Mouse (Mus musculus) intestine, embryonic 14.5 days (tissue): ENCODE measurements around the gene Psma7. TPM values are rescaled to one million over a fixed set of nuclear protein-coding genes. Genes with fewer than 3 reads are reported as not detected.
A peak's percentile ranks its signal among the peaks of the same experiment; 100 is the strongest.

ENCODE experiments used
- ATAC-seq: fragments of 200-750 bp; cut with Nextera tagmentation; replicated peaks from 2 replicates; pipeline ENCODE4 v1.8.0; 2017; ENCODE audit warnings: low read depth, moderate number of reproducible peaks, moderate TSS enrichment, moderate library complexity; ENCODE audit not compliant: low FRiP score, low TSS enrichment
- DNase-seq: peaks from one replicate; pipeline ENCODE4 v3.0.0-alpha.2; 2018; ENCODE audit warnings: low spot score
- H3K27ac ChIP-seq: fragments of 300-500 bp; sonication (generic); 2 replicates; pipeline ENCODE4 v1.5.1; 2014; ENCODE audit warnings: low read depth, mild to moderate bottlenecking, control low read depth
- H3K27me3 ChIP-seq: fragments of 300-500 bp; sonication (generic); replicated peaks from 2 replicates; pipeline ENCODE4 v1.6.1; 2014; ENCODE audit warnings: low read length, control low read depth; ENCODE audit not compliant: control insufficient read depth, insufficient read depth
- H3K36me3 ChIP-seq: fragments of 300-500 bp; sonication (generic); 2 replicates; pipeline ENCODE4 v1.6.1; 2014; ENCODE audit warnings: low read length, control low read depth; ENCODE audit not compliant: control insufficient read depth, insufficient read depth
- H3K4me1 ChIP-seq: fragments of 300-500 bp; sonication (generic); replicated peaks from 2 replicates; pipeline ENCODE4 v1.6.1; 2014; ENCODE audit warnings: low read length, control low read depth, mixed read lengths; ENCODE audit not compliant: control insufficient read depth, insufficient read depth
- H3K4me2 ChIP-seq: fragments of 300-500 bp; sonication (generic); 2 replicates; pipeline ENCODE4 v1.6.1; 2014; ENCODE audit warnings: low read length
- H3K4me3 ChIP-seq: fragments of 300-500 bp; sonication (generic); 2 replicates; pipeline ENCODE4 v1.5.1; 2014; ENCODE audit warnings: low read depth, low read length, control low read depth, mixed read lengths
- H3K9ac ChIP-seq: fragments of 300-500 bp; sonication (generic); 2 replicates; pipeline ENCODE4 v1.6.1; 2014; ENCODE audit warnings: mild to moderate bottlenecking, low read length
- H3K9me3 ChIP-seq: fragments of 300-500 bp; sonication (generic); 2 replicates; pipeline ENCODE4 v1.6.1; 2016; ENCODE audit warnings: low read length, control low read depth; ENCODE audit not compliant: control insufficient read depth
- WGBS: fragments of 180-500 bp; shearing (Covaris S2); extraction: QIAGEN DNeasy Blood & Tissue Kit; methylation state at CpG from one replicate; pipeline ENCODE4 v1.1.7; 2014; 5-methylcytosine and 5-hydroxymethylcytosine counted together
- polyA plus RNA-seq: library from polyadenylated mRNA; unstranded; fragments of >200 nt; fragmentation: Nextera tagmentation; extraction: Ambion mirVana; gene quantifications from 2 replicates; pipeline ENCODE4 v1.2.1, GENCODE M21; 2014

The Psma7 gene
- polyA plus RNA-seq, 1 experiment from 2014 or later, result 735 TPM

GRCm38 (mm10) chr2:180072886-180073285 is 30.7 kb upstream of the Psma7 start:
- H3K27ac ChIP-seq, result no peak overlapping the region
- H3K4me1 ChIP-seq, result peaks cover 10% of the 10 kb centered on the region
- WGBS, result 87% methylated on average over 7 of the region's 7 CpGs
- no peaks in the 10 kb centered on the region for H3K27me3 ChIP-seq
- H3K36me3 ChIP-seq, result peaks cover 23% of the 10 kb centered on the region
- H3K9ac ChIP-seq, result no peak overlapping the region
- ATAC-seq (no peak), DNase-seq (no peak)
- H3K4me3 ChIP-seq, result no peak overlapping the region
- no peaks in the 10 kb centered on the region for H3K9me3 ChIP-seq
- H3K4me2 ChIP-seq, result no peak overlapping the region

- no peak for ATAC-seq
- H3K4me1 ChIP-seq, result peaks cover 10% of the 10 kb centered on the region
- no peak overlapping the region for H3K4me3 ChIP-seq
- H3K27me3 ChIP-seq, result no peaks in the 10 kb centered on the region
- no peak overlapping the region for H3K4me2 ChIP-seq
- no peaks in the 10 kb centered on the region for H3K9me3 ChIP-seq
- peaks cover 23% of the 10 kb centered on the region for H3K36me3 ChIP-seq
- no peak overlapping the region for H3K9ac ChIP-seq
- no peak overlapping the region for H3K27ac ChIP-seq
- DNase-seq, result no peak
- 88% methylated on average over 2 of the region's 2 CpGs for WGBS
Observed at GRCm38 (mm10) chr2:180071671-180072070, 29.4 kb upstream of the Psma7 start.

GRCm38 (mm10) chr2:180070481-180071453 is 28.5 kb upstream of the Psma7 start, which contains the start of gene Mtg2:
Mtg2 (plus strand) TSS chr2:180070588.
- 0 out of 2 replicates have a peak within 1 kb of the TSS, but pooled peaks have one; percentile 38 for H3K27ac ChIP-seq
- peak within 1 kb of the TSS; percentile 49 for H3K9ac ChIP-seq
- no peaks in the 10 kb centered on the region for H3K9me3 ChIP-seq
- H3K4me1 ChIP-seq, result peaks cover 10% of the 10 kb centered on the region
- ATAC-seq (peak; percentile 97), DNase-seq (peak; percentile 96)
- 4% methylated on average over 58 of the region's 58 CpGs for WGBS
- no peaks in the 10 kb centered on the region for H3K27me3 ChIP-seq
- peak within 1 kb of the TSS; percentile 85 for H3K4me3 ChIP-seq
- peaks cover 23% of the 10 kb centered on the region for H3K36me3 ChIP-seq
- peak within 1 kb of the TSS; percentile 74 for H3K4me2 ChIP-seq

- DNase-seq (no peak), ATAC-seq (peak; percentile 73)
- peaks cover 23% of the 10 kb centered on the region for H3K36me3 ChIP-seq
- 0 out of 2 replicates have a peak overlapping the region, but pooled peaks have one; percentile 38 for H3K27ac ChIP-seq
- peak overlapping the region; percentile 85 for H3K4me3 ChIP-seq
- 32% methylated on average over 20 of the region's 20 CpGs for WGBS
- no peaks in the 10 kb centered on the region for H3K27me3 ChIP-seq
- peaks cover 10% of the 10 kb centered on the region for H3K4me1 ChIP-seq
- H3K4me2 ChIP-seq, result peak overlapping the region; percentile 74
- H3K9me3 ChIP-seq, result no peaks in the 10 kb centered on the region
- H3K9ac ChIP-seq, result peak overlapping the region; percentile 49
Observed at GRCm38 (mm10) chr2:180069770-180070480, 27.7 kb upstream of the Psma7 start.

- WGBS, result 93% methylated on average over 11 of the region's 11 CpGs
- Histone ChIP-seq H3K36me3 (peaks cover 58% of the 10 kb centered on the region), H3K27me3 (no peaks in the 10 kb centered on the region), H3K9me3 (no peaks in the 10 kb centered on the region), H3K4me2 (no peak overlapping the region), H3K4me3 (no peak overlapping the region), H3K27ac (no peak overlapping the region), H3K9ac (no peak overlapping the region), H3K4me1 (no peaks in the 10 kb centered on the region)
- ATAC-seq (no peak), DNase-seq (no peak)
Observed at GRCm38 (mm10) chr2:180063338-180064131, 21.3 kb upstream of the Psma7 start.

GRCm38 (mm10) chr2:180053001-180053400 is 10.8 kb upstream of the Psma7 start:
- no peaks in the 10 kb centered on the region for H3K9me3 ChIP-seq
- H3K9ac ChIP-seq, result no peak overlapping the region
- H3K27me3 ChIP-seq, result no peaks in the 10 kb centered on the region
- DNase-seq, result no peak
- H3K4me3 ChIP-seq, result no peak overlapping the region
- WGBS, result 97% methylated on average over 9 of the region's 9 CpGs
- H3K4me2 ChIP-seq, result no peak overlapping the region
- no peak for ATAC-seq
- H3K4me1 ChIP-seq, result 0 out of 2 replicates have a peak, but pooled peaks cover 3% of the 10 kb centered on the region
- H3K27ac ChIP-seq, result no peak overlapping the region
- H3K36me3 ChIP-seq, result peaks cover 39% of the 10 kb centered on the region

GRCm38 (mm10) chr2:180051986-180052733 is 9.9 kb upstream of the Psma7 start:
- DNase-seq, result no peak
- H3K9ac ChIP-seq, result no peak overlapping the region

More at GRCm38 (mm10) chr2:180051986-180052733, 9.9 kb upstream of the Psma7 start:
- no peak overlapping the region for H3K4me3 ChIP-seq
- WGBS, result 87% methylated on average over 14 of the region's 14 CpGs
- ATAC-seq, result no peak
- no peaks in the 10 kb centered on the region for H3K9me3 ChIP-seq
- H3K27me3 ChIP-seq, result no peaks in the 10 kb centered on the region
- H3K4me1 ChIP-seq, result 0 out of 2 replicates have a peak, but pooled peaks cover 3% of the 10 kb centered on the region
- H3K36me3 ChIP-seq, result peaks cover 31% of the 10 kb centered on the region
- H3K4me2 ChIP-seq, result no peak overlapping the region
- no peak overlapping the region for H3K27ac ChIP-seq
